ENCODE assay signal across 8 mouse cellular contexts in genomic region chr11:98963191-98964021, GRCm38 (mm10). TPM values are rescaled to one million over a fixed set of nuclear protein-coding genes. Genes with fewer than 3 reads are reported as not detected.
DNase-seq lines count a peak whose midpoint lies in the region; ATAC-seq lines count a peak whose summit lies in the region.

No protein-coding gene starts in this region.

- H3K9me3 ChIP-seq in liver, embryonic 15.5 days (replicated peaks) = no peaks in the 10 kb centered on the region
- H3K9me3 ChIP-seq in neural tube, embryonic 11.5 days (ENCODE audit: control insufficient read depth, low read length) = no peaks in the 10 kb centered on the region

- peak overlapping the region; percentile 23; the same call in 1 of the 2 replicates for H3K9ac ChIP-seq in liver, embryonic 15.5 days
- peak overlapping the region; percentile 84 for H3K9ac ChIP-seq in neural tube, embryonic 11.5 days (ENCODE audit: low read length)

- H3K4me3 ChIP-seq in liver, embryonic 15.5 days (replicated peaks) = peak overlapping the region; percentile 64
- peak overlapping the region; percentile 91 for H3K4me3 ChIP-seq in neural tube, embryonic 11.5 days (ENCODE audit: low read depth, low read length)

- DNase-seq in right cerebral cortex, postnatal 10 days (ENCODE audit: low spot score in 2 of 2) = peak; percentile 88 to 89
- DNase-seq in right cerebral cortex, postnatal 36 days (ENCODE audit: low spot score in 2 of 2) = no peak
- DNase-seq in cerebellum, adult 9-11 months = peak; percentile 67
- DNase-seq in gastrocnemius, postnatal 36 days = peak; percentile 79 to 83
- DNase-seq in neural tube, embryonic 11.5 days (ENCODE audit: low spot score) = peak; percentile 70
- peak; percentile 80 to 84 for DNase-seq in thymus, postnatal 36 days

- WGBS in liver, embryonic 15.5 days (ENCODE audit: insufficient replicate concordance) = under 1% methylated on average over 32 of the region's 32 CpGs
- WGBS in neural tube, embryonic 11.5 days = 1% methylated on average over 31 of the region's 32 CpGs

- peaks cover 87% of the 10 kb centered on the region for H3K4me1 ChIP-seq in liver, embryonic 15.5 days (replicated peaks)
- H3K4me1 ChIP-seq in neural tube, embryonic 11.5 days (ENCODE audit: control insufficient read depth, insufficient read depth, low read length) = peaks cover 82% of the 10 kb centered on the region

- ATAC-seq in inflammation-experienced regulatory T-cells, adult 6 months = peak; percentile 17
- peak; percentile 56 for ATAC-seq in liver, embryonic 15.5 days (ENCODE audit: insufficient read depth)
- peak; percentile 24 for ATAC-seq in neural tube, embryonic 11.5 days (ENCODE audit: insufficient read depth, low FRiP score, low TSS enrichment)

- peaks cover 92% of the 10 kb centered on the region for H3K27me3 ChIP-seq in liver, embryonic 15.5 days
- no peaks in the 10 kb centered on the region for H3K27me3 ChIP-seq in neural tube, embryonic 11.5 days (ENCODE audit: control insufficient read depth, insufficient read depth, low read length)

- intact Hi-C loops in gastrocnemius, postnatal 36 days (cut with DNase I) = no loop called here

- peak overlapping the region; percentile 61 for H3K27ac ChIP-seq in liver, embryonic 15.5 days (replicated peaks)
- H3K27ac ChIP-seq in neural tube, embryonic 11.5 days (ENCODE audit: low read depth, low read length) = peak overlapping the region; percentile 96

- H3K36me3 ChIP-seq in liver, embryonic 15.5 days (replicated peaks) = peaks cover 12% of the 10 kb centered on the region; the same call in 1 of the 2 replicates
- no peaks in the 10 kb centered on the region for H3K36me3 ChIP-seq in neural tube, embryonic 11.5 days (ENCODE audit: control insufficient read depth, insufficient read depth, low read length)

- H3K4me2 ChIP-seq in liver, embryonic 15.5 days = peak overlapping the region; percentile 100
- H3K4me2 ChIP-seq in neural tube, embryonic 11.5 days (ENCODE audit: low read depth) = peak overlapping the region; percentile 98

RNA-seq across cellular contexts. Expression of gene Gjd3, which starts 19.4 kb away (rescaled TPM):
- total RNA-seq in gastrocnemius, postnatal 36 days (2021) = not detected
- not detected for polyA plus RNA-seq in inflammation-experienced regulatory T-cells, adult 6 months (2017; shearing (Covaris generic))
- not detected in 2 replicates for polyA plus RNA-seq in liver, embryonic 15.5 days (2015; fragmentation: Nextera tagmentation; extraction: Ambion mirVana)
- 0.57 TPM in 1 of 2 replicates, not detected in the other for polyA plus RNA-seq in neural tube, embryonic 11.5 days (2014; fragmentation: Nextera tagmentation; extraction: Ambion mirVana)

RNA-seq across cellular contexts. Expression of gene Rara, which starts 35.8 kb away (rescaled TPM):
- total RNA-seq in gastrocnemius, postnatal 36 days (2021) = 10 to 100 TPM in 1 of 2 experiments, 1 to 10 TPM in 1; 8.7 to 13.2 TPM
- 1 to 10 TPM; 7.4 to 8.1 (median 7.6) TPM for polyA plus RNA-seq in inflammation-experienced regulatory T-cells, adult 6 months (2017; shearing (Covaris generic))
- 4.4 and 4.5 TPM in 2 replicates for polyA plus RNA-seq in liver, embryonic 15.5 days (2015; fragmentation: Nextera tagmentation; extraction: Ambion mirVana)
- polyA plus RNA-seq in neural tube, embryonic 11.5 days (2014; fragmentation: Nextera tagmentation; extraction: Ambion mirVana) = 73.2 and 75.1 TPM in 2 replicates

RNA-seq across cellular contexts. Expression of gene Cdc6, which starts 55.8 kb away (rescaled TPM):
- total RNA-seq in gastrocnemius, postnatal 36 days (2021) = under 1 TPM; 0.20 to 0.64 TPM
- polyA plus RNA-seq in inflammation-experienced regulatory T-cells, adult 6 months (2017; shearing (Covaris generic)) = 10 to 100 TPM in 1 of 3 experiments, 1 to 10 TPM in 2; 5.1 to 40.6 (median 5.2) TPM
- 54.6 and 58.0 TPM in 2 replicates for polyA plus RNA-seq in liver, embryonic 15.5 days (2015; fragmentation: Nextera tagmentation; extraction: Ambion mirVana)
- 41.6 and 44.4 TPM in 2 replicates for polyA plus RNA-seq in neural tube, embryonic 11.5 days (2014; fragmentation: Nextera tagmentation; extraction: Ambion mirVana)

Comparison
In these comparisons a context has a peak if more than half of its experiments do, and no peak if none do; other contexts are left out.
1. DNase-seq: peak in right cerebral cortex, postnatal 10 days (2 of 2), cerebellum, adult 9-11 months (single experiment), gastrocnemius, postnatal 36 days (2 of 2), neural tube, embryonic 11.5 days (single experiment) and thymus, postnatal 36 days (2 of 2); none in right cerebral cortex, postnatal 36 days (0 of 2).
2. Peak in every context shown above with its lines, with median percentiles within 50 percentile points of each other: ATAC-seq.